Mouse (Mus musculus) heart, embryonic 14.5 days (tissue): ENCODE data around the gene Rora. TPM values are rescaled to one million over a fixed set of nuclear protein-coding genes. Genes with fewer than 3 reads are reported as not detected.

Source experiments
- ATAC-seq: fragments of 200-750 bp; cut with Nextera tagmentation; 2 replicates; pipeline ENCODE4 v1.8.0; 2017; ENCODE audit warnings: low read depth, moderate TSS enrichment; ENCODE audit not compliant: insufficient number of reproducible peaks, insufficient read depth, low FRiP score
- H3K27ac ChIP-seq, 2 experiments: fragments of 200-500 bp in 1 of 2; fragments of 300-500 bp in 1 of 2; sonication (generic) in 1 of 2; replicated peaks in 1 of 2; 2 replicates each; pipeline ENCODE4 v1.5.1; 2012 to 2014; ENCODE audit warnings: low read depth in 2 of 2, low read length in 2 of 2, control low read depth in 1 of 2, mild to moderate bottlenecking in 1 of 2, mixed read lengths in 1 of 2; ENCODE audit not compliant: control insufficient read depth in 1 of 2, insufficient read depth in 1 of 2
- H3K27me3 ChIP-seq: fragments of 300-500 bp; sonication (generic); 2 replicates; pipeline ENCODE4 v1.6.1; 2014; ENCODE audit warnings: mild to moderate bottlenecking, low read length, control low read depth; ENCODE audit not compliant: control insufficient read depth, insufficient read depth
- H3K36me3 ChIP-seq: fragments of 300-500 bp; sonication (generic); 2 replicates; pipeline ENCODE4 v1.6.1; 2014; ENCODE audit warnings: mild to moderate bottlenecking, control low read depth, low read length, mixed read lengths; ENCODE audit not compliant: control insufficient read depth, insufficient read depth
- H3K4me1 ChIP-seq, 2 experiments: fragments of 200-500 bp in 1 of 2; fragments of 300-500 bp in 1 of 2; sonication (generic) in 1 of 2; 2 replicates each; pipeline ENCODE4 v1.6.1; 2012 to 2014; ENCODE audit warnings: low read length in 2 of 2, control low read depth in 1 of 2, mixed read lengths in 1 of 2; ENCODE audit not compliant: control insufficient read depth in 2 of 2, insufficient read depth in 2 of 2
- H3K4me2 ChIP-seq: fragments of 300-500 bp; sonication (generic); 2 replicates; pipeline ENCODE4 v1.6.1; 2014; ENCODE audit warnings: mild to moderate bottlenecking, low read length
- H3K4me3 ChIP-seq, 2 experiments: fragments of 200-500 bp in 1 of 2; fragments of 300-500 bp in 1 of 2; sonication (generic) in 1 of 2; 2 replicates each; pipeline ENCODE4 v1.5.1; 2012 to 2014; ENCODE audit warnings: low read length in 2 of 2, mild to moderate bottlenecking in 2 of 2, control low read depth in 1 of 2, low read depth in 1 of 2, moderate library complexity in 1 of 2; ENCODE audit not compliant: control insufficient read depth in 1 of 2, insufficient read depth in 1 of 2
- H3K9ac ChIP-seq: fragments of 300-500 bp; sonication (generic); 2 replicates; pipeline ENCODE4 v1.6.1; 2014; ENCODE audit warnings: mild to moderate bottlenecking, low read length
- H3K9me3 ChIP-seq: fragments of 300-500 bp; sonication (generic); 2 replicates; pipeline ENCODE4 v1.6.1; 2016; ENCODE audit warnings: low read length, control low read depth; ENCODE audit not compliant: control insufficient read depth
- WGBS: fragments of 180-500 bp; shearing (Covaris S2); extraction: QIAGEN DNeasy Blood & Tissue Kit; methylation state at CpG from one replicate; pipeline ENCODE4 v1.1.7; 2014; 5-methylcytosine and 5-hydroxymethylcytosine counted together
- polyA plus RNA-seq: library from polyadenylated mRNA; unstranded; fragments of >200 nt; fragmentation: Nextera tagmentation; extraction: Ambion mirVana; gene quantifications from 2 replicates; pipeline ENCODE4 v1.2.1, GENCODE M21; 2014

Gene Rora
- polyA plus RNA-seq, 1 experiment from 2014 or later = 6.9 TPM

DNA sequence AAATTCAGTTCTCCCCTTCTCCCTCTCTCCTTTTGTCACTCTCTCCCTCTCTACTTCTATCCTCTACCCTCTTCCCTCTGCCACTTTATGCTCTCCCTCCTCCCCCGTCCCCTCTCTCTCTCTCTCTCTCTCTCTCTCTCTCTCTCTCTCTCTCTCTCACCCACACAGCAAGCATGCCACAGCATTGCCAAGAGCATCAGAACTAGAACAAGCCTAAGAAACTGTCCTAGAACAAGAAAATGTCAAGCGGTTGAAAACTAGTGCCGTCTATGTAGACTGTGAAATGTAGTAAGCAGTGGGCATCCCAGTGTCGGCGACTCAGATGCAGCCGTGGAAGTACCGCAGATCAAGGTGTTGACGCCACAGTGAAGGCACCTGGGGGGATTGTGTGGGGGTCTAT, 596.7 kb downstream of the Rora start:
- no peak overlapping the region for H3K9ac ChIP-seq
- no peak for ATAC-seq
- H3K9me3 ChIP-seq = no peaks in the 10 kb centered on the region
- H3K4me1 ChIP-seq = peaks cover under 1 to 3% of the 10 kb centered on the region in 2 experiments; a peak in 2 of 4 replicates
- H3K27ac ChIP-seq = no peak overlapping the region
- WGBS = 87% methylated on average over 7 of the region's 8 CpGs
- H3K27me3 ChIP-seq = no peaks in the 10 kb centered on the region
- H3K4me2 ChIP-seq = no peak overlapping the region
- H3K36me3 ChIP-seq = no peaks in the 10 kb centered on the region
- no peak overlapping the region for H3K4me3 ChIP-seq

- Histone ChIP-seq H3K4me3 (no peak overlapping the region), H3K36me3 (no peaks in the 10 kb centered on the region), H3K9me3 (no peaks in the 10 kb centered on the region), H3K27ac (no peak overlapping the region), H3K4me2 (no peak overlapping the region), H3K4me1 (peaks cover 0 to 4% of the 10 kb centered on the region in 2 experiments; a peak in 1 of 4 replicates), H3K9ac (no peak overlapping the region), H3K27me3 (no peaks in the 10 kb centered on the region)
- WGBS = 72% methylated on average over 5 of the region's 5 CpGs
- no peak for ATAC-seq
Measured at GRCm38 (mm10) chr9:69258506-69258905, 604.9 kb downstream of the Rora start.

GRCm38 (mm10) chr9:69259382-69259781, 605.8 kb downstream of the Rora start:
- no peaks in the 10 kb centered on the region for H3K9me3 ChIP-seq
- H3K4me2 ChIP-seq = peak overlapping the region; percentile 24; the same call in 1 of the 2 replicates
- no peak overlapping the region for H3K4me3 ChIP-seq
- 1% methylated on average over 9 of the region's 9 CpGs for WGBS
- H3K27ac ChIP-seq = peak overlapping the region in 1 of 2 experiments; percentile 47; a peak in 2 of 4 replicates
- no peak overlapping the region for H3K9ac ChIP-seq
- peaks cover 0 to 4% of the 10 kb centered on the region in 2 experiments; a peak in 1 of 4 replicates for H3K4me1 ChIP-seq
- H3K27me3 ChIP-seq = no peaks in the 10 kb centered on the region
- H3K36me3 ChIP-seq = no peaks in the 10 kb centered on the region
- peak; percentile 72 for ATAC-seq

DNA sequence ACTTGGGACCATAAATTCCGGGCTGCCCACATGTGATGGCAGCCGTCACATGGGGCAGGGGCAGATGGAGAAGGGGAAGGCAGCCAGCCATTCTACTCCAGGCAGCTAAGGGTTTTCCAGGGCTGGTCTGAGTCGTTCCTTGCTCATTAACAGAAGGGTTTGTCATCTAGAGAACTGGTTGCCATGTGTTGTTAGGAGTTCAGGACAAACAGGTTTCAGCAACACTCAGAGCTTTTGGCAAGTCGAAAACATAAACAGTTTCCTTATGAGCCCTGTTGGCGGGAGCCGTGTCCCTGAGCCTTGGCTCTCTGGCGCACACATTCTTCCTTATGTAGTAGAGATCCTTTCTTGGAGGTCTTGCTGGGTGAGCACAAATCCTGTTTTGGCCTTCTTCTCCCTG, 611.6 kb downstream of the Rora start:
- Histone ChIP-seq H3K9me3 (no peaks in the 10 kb centered on the region), H3K36me3 (no peaks in the 10 kb centered on the region), H3K4me3 (no peak overlapping the region), H3K4me1 (no peaks in the 10 kb centered on the region), H3K4me2 (no peak overlapping the region), H3K9ac (no peak overlapping the region), H3K27me3 (no peaks in the 10 kb centered on the region), H3K27ac (no peak overlapping the region)
- ATAC-seq = no peak
- WGBS = 72% methylated on average over 7 of the region's 7 CpGs

- H3K27ac ChIP-seq = no peak overlapping the region
- no peak overlapping the region for H3K9ac ChIP-seq
- H3K4me1 ChIP-seq = peaks cover 8 to 18% of the 10 kb centered on the region in 2 experiments
- H3K4me3 ChIP-seq = no peak overlapping the region
- H3K36me3 ChIP-seq = no peaks in the 10 kb centered on the region
- H3K4me2 ChIP-seq = no peak overlapping the region
- 69% methylated on average over 8 of the region's 8 CpGs for WGBS
- H3K9me3 ChIP-seq = no peaks in the 10 kb centered on the region
- H3K27me3 ChIP-seq = no peaks in the 10 kb centered on the region
- ATAC-seq = no peak
Measured at GRCm38 (mm10) chr9:69270374-69270773, 616.8 kb downstream of the Rora start.

DNA sequence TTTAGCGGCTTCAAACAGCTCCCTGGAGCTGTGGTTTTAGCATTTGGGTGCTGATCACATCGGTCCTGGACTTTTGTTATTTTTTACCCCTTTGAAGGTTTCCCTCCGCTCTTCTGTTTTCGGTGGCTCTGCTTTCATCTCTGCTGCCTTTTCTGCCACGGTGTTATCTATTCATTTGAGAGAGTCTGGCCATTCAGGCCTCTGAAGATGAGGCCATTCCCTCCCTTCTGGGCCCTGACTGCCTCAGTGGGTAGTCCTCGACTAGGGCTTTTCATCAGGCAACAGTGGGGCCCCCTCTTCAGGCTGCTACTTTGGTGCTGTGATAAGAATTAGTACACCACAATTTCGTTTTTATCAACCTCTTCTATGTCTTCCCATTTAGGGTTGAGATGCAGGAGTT, 617.3 kb downstream of the Rora start:
- no peaks in the 10 kb centered on the region for H3K9me3 ChIP-seq
- no peak overlapping the region for H3K27ac ChIP-seq
- no peaks in the 10 kb centered on the region for H3K36me3 ChIP-seq
- no peak overlapping the region for H3K4me3 ChIP-seq
- no peak for ATAC-seq
- WGBS = 20% methylated on average over 7 of the region's 7 CpGs
- peaks cover 8 to 18% of the 10 kb centered on the region in 2 experiments for H3K4me1 ChIP-seq
- H3K4me2 ChIP-seq = no peak overlapping the region
- no peaks in the 10 kb centered on the region for H3K27me3 ChIP-seq
- H3K9ac ChIP-seq = no peak overlapping the region

DNA sequence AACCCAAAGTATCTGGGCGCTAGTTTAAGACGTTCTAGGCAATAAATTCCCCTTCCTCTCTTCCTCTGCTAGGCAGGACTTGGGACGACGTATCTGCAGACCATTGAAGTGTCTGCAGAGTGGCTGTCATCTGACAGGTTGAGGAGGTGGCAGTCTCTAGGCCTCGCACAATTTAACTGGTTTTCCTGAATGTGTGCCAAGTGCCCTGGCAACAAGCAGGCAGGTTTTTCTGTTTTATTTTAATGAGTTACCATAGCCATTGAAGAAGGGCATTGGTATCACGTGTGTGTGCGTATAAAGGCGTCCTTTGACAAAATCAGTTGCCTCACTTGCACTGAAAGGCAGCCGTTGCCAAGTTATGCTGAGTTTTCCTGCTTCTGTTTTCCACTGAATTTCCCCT, 619.3 kb downstream of the Rora start:
- Histone ChIP-seq H3K27me3 (no peaks in the 10 kb centered on the region), H3K4me2 (peak overlapping the region; percentile 25), H3K27ac (peak overlapping the region; percentile 12 to 29; a peak in 1 of 4 replicates), H3K9ac (no peak overlapping the region), H3K4me1 (peaks cover 8 to 18% of the 10 kb centered on the region in 2 experiments), H3K9me3 (no peaks in the 10 kb centered on the region), H3K4me3 (no peak overlapping the region), H3K36me3 (no peaks in the 10 kb centered on the region)
- WGBS = 32% methylated on average over 9 of the region's 9 CpGs
- ATAC-seq = no peak; the same call in 1 of the 2 replicates

- no peak overlapping the region for H3K27ac ChIP-seq
- H3K9ac ChIP-seq = no peak overlapping the region
- no peaks in the 10 kb centered on the region for H3K36me3 ChIP-seq
- no peaks in the 10 kb centered on the region for H3K27me3 ChIP-seq
- no peak overlapping the region for H3K4me2 ChIP-seq
- H3K4me3 ChIP-seq = no peak overlapping the region
- H3K4me1 ChIP-seq = peaks cover 8 to 18% of the 10 kb centered on the region in 2 experiments
- WGBS = 75% methylated on average over 10 of the region's 10 CpGs
- ATAC-seq = no peak
- H3K9me3 ChIP-seq = no peaks in the 10 kb centered on the region
Measured at GRCm38 (mm10) chr9:69274766-69275485, 621.3 kb downstream of the Rora start.
